Mouse (Mus musculus) limb, embryonic 10.5 days (tissue): ENCODE results near the gene Cpm. TPM values are rescaled to one million over a fixed set of nuclear protein-coding genes. Genes with fewer than 3 reads are reported as not detected.

Source experiments
- DNase-seq: peaks from one replicate; pipeline ENCODE4 v3.0.0-alpha.2; 2017; ENCODE audit warnings: low spot score
- H3K27ac ChIP-seq: fragments of 300-500 bp; sonication (generic); 2 replicates; pipeline ENCODE4 v1.5.1; 2016; ENCODE audit warnings: mild to moderate bottlenecking
- H3K27me3 ChIP-seq: fragments of 300-500 bp; sonication (generic); 2 replicates; pipeline ENCODE4 v1.6.1; 2016; ENCODE audit warnings: low read depth, mild to moderate bottlenecking; ENCODE audit not compliant: poor library complexity, severe bottlenecking
- H3K36me3 ChIP-seq: fragments of 300-500 bp; sonication (generic); 2 replicates; pipeline ENCODE4 v1.6.1; 2016; ENCODE audit warnings: mild to moderate bottlenecking, moderate library complexity
- H3K4me1 ChIP-seq: fragments of 300-500 bp; sonication (generic); 2 replicates; pipeline ENCODE4 v1.6.1; 2016
- H3K4me3 ChIP-seq: fragments of 300-500 bp; sonication (generic); 2 replicates; pipeline ENCODE4 v1.5.1; 2016; ENCODE audit warnings: mild to moderate bottlenecking, moderate library complexity
- H3K9me3 ChIP-seq: fragments of 300-500 bp; sonication (generic); replicated peaks from 2 replicates; pipeline ENCODE4 v1.6.1; 2016; ENCODE audit warnings: mild to moderate bottlenecking
- WGBS: fragments of 180-500 bp; shearing (Covaris S2); methylation state at CpG from one replicate; pipeline ENCODE4 v1.1.7; 2016; 5-methylcytosine and 5-hydroxymethylcytosine counted together
- polyA plus RNA-seq: library from polyadenylated mRNA; unstranded; fragments of >200 nt; fragmentation: Nextera tagmentation; extraction: Ambion mirVana; gene quantifications from 2 replicates; pipeline ENCODE4 v1.2.1, GENCODE M21; 2016

The Cpm gene
- polyA plus RNA-seq, 1 experiment from 2014 or later = 31.5 TPM

DNA sequence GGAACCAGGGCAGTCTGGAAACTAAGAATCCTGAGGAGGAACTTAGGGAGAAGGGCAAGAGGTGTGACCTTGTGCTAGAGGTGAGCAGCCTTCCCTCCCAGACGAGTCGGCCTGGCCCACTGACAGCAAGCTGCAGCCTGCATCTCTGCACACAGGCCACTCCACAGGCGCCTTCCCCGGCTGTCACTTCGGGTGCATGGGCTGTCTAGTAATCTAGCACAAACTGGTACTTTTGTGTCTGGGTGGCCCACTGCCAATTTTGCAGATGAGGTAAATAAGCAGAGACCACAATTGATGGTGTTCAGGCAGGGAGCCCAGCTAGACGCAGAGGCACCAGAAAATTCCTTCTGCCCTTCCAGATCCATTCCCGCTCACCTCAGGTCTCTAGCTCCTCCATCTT is 43.4 kb downstream of the Cpm start:
- Histone ChIP-seq H3K4me1 (peaks cover 48% of the 10 kb centered on the region), H3K27me3 (no peaks in the 10 kb centered on the region; the same call in 1 of the 2 replicates), H3K27ac (peak overlapping the region; percentile 65), H3K9me3 (no peaks in the 10 kb centered on the region), H3K4me3 (no peak overlapping the region), H3K36me3 (peaks cover 13% of the 10 kb centered on the region)
- DNase-seq = no peak
- WGBS = 64% methylated on average over 7 of the region's 7 CpGs

DNA sequence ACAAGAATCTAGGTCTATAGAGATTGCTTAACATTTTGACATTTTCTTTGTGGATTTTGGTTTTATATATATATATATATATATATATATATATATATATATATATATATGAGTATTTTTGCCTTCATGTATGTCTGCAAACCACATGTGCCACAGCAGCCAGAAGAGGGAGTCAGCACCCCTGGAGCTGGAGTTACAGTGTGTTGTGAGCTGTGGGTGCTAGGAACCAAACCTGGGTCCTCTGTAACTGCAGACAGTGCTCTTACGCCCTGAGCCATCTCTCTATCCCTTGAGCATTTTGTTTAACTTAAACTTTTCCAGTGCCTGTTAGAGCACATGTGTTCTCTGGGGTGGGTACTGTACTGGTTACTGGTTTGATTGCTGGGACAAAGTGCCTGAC is 44.6 kb downstream of the Cpm start:
- no peak overlapping the region for H3K4me3 ChIP-seq
- H3K27me3 ChIP-seq = no peaks in the 10 kb centered on the region; the same call in 1 of the 2 replicates
- 91% methylated on average over 1 of the region's 1 CpGs for WGBS
- DNase-seq = no peak
- H3K36me3 ChIP-seq = peaks cover 9% of the 10 kb centered on the region
- H3K27ac ChIP-seq = no peak overlapping the region
- H3K9me3 ChIP-seq = no peaks in the 10 kb centered on the region
- H3K4me1 ChIP-seq = peaks cover 38% of the 10 kb centered on the region

DNA sequence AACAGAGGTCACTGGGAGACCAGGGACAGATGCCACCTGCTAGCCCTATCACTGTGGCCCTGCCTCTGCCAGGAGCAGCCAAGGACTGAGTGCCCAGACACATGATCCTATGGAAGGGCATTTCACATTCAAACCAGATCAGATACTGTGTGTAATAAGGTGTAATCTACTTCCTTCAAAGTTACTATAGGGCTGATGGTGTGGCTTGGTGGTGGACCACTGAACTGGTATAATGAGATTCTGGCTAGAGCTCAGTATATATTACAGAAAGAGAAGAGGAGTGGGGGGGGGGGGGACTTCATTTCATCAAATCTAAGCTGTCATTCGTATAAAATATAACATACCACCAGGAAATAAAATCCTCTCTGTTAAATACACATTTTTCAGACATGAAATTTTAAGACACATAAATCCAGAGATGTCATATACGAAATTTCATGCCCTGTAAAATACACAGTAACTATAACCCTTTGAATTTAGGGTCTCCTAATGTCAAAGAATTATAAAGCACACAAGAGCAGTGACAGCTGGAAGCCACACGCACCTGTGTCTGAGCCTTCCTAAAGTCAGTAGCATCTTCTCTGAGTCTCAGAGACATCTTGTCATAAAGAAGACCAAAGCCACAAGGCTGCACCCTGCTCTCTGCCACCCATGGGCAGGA is 45.2 kb downstream of the Cpm start:
- WGBS = 88% methylated on average over 3 of the region's 3 CpGs
- H3K27me3 ChIP-seq = no peaks in the 10 kb centered on the region; the same call in 1 of the 2 replicates
- H3K27ac ChIP-seq = no peak overlapping the region
- H3K4me1 ChIP-seq = peaks cover 33% of the 10 kb centered on the region
- no peak for DNase-seq
- H3K36me3 ChIP-seq = peaks cover 9% of the 10 kb centered on the region
- no peaks in the 10 kb centered on the region for H3K9me3 ChIP-seq
- H3K4me3 ChIP-seq = no peak overlapping the region

DNA sequence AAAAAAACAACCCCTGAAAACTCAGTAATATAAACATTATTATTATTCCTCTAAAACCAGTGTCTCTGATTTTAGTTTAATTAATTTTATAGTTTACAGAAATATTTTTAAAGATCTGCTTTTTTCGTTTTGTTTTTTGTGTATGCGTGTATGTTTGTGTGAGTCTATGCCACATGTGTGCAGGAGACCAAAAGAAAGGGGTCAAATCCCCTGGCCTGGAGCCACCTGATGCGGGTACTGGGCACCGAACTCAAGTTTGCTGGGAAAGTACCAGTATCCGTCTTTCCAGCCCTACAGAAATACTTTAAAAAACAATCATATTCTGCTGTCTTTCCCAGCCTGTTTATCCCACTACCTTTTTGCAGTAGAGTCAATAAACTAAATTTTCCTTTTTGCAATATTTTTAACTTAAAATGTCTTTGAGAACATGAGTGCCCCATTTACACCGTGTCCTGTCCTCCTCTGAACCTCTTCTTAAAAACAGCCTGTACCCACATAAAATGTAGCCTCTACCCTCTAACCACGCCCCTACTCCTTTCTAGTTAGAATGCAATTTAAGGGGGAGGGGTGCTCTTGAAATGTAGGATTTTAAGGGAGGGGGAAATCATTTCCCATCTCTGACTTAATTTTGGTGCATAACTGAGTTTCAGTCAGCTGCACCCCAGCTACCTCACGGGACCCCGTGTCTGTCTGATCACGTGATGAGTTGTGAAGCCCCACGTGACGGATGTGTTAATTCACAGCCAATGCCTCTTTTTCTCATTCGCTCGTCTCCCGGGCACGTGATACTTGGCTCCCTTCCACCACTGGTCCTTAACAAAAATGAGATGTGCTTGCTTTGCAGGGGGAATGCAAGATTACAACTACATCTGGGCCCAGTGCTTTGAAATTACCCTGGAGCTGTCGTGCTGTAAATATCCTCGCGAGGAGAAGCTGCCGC is 46.1 kb downstream of the Cpm start:
- H3K9me3 ChIP-seq = no peaks in the 10 kb centered on the region
- H3K27me3 ChIP-seq = no peaks in the 10 kb centered on the region; the same call in 1 of the 2 replicates
- peak; percentile 76 for DNase-seq
- peak overlapping the region; percentile 62 for H3K27ac ChIP-seq
- H3K4me1 ChIP-seq = peaks cover 24% of the 10 kb centered on the region
- WGBS = 40% methylated on average over 20 of the region's 20 CpGs
- peaks cover 14% of the 10 kb centered on the region for H3K36me3 ChIP-seq
- H3K4me3 ChIP-seq = peak overlapping the region; percentile 40

DNA sequence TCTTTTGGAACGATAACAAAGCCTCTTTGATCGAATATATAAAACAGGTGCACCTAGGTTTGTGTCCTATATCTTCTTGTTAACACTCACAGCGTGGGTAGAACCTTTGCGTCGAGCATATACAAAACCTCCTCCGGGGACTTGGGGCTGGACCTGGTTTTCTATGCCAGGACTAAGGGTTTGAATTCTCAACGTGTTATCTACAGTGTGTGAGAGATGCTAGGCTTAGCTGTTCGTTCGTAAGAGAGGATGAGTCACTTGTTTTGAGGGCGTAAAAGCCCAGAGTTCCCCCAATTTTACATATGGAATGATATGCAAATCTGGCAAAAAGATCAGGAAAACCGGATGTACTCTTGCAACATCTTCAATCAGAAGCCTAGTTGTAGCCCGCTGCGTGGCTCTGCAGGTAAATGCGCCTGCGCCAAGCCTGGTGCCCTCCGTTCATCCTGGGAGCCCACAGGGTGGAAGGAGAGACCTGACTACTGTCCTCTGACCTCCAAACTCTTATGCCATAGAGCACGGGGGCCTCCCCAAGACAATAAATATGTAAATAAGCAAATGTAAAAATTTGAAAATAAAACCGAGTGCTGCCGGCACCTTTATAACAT is 46.8 kb downstream of the Cpm start:
- 42% methylated on average over 19 of the region's 19 CpGs for WGBS
- H3K27ac ChIP-seq = peak overlapping the region; percentile 62

DNA sequence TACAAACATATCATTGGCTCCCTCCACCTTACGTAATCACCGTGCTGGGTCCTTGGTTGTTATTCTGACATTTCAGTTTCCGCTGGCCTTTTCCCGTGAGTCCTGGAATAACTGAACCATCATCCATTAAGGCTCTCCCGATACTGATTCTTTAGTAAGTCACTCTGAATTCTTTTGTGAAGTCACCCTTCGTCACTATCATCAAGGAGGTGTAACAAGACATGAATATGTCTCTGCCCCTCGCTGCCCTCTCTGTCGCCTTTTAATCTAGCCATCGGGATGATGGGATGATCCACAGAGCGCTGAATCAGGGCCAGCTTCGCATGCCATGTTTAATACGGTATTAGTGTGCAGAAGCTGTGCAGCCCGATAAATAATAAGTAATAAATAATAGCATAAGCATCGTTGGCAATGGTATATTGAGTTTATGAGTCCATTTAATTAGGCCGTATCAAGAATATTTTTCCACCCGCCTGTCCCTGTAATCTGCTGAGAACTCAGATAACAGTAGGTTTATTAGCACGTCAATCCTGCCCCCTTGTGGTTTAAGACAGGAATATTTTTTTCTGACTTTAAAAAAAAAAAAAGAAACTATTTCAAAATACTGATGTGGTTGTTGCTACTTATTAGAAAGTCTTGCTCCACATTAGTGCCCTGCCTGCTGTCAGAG is 47.5 kb downstream of the Cpm start:
- WGBS = 32% methylated on average over 17 of the region's 17 CpGs
- Histone ChIP-seq H3K9me3 (no peaks in the 10 kb centered on the region), H3K4me3 (peak overlapping the region; percentile 40; the same call in 1 of the 2 replicates), H3K27me3 (no peaks in the 10 kb centered on the region; the same call in 1 of the 2 replicates), H3K36me3 (peaks cover 21% of the 10 kb centered on the region), H3K4me1 (peaks cover 21% of the 10 kb centered on the region), H3K27ac (no peak overlapping the region)
- no peak for DNase-seq

More for the DNA sequence above, 46.8 kb downstream of the Cpm start:
- H3K4me1 ChIP-seq = peaks cover 21% of the 10 kb centered on the region
- no peak for DNase-seq
- no peaks in the 10 kb centered on the region; the same call in 1 of the 2 replicates for H3K27me3 ChIP-seq
- peak overlapping the region; percentile 40 for H3K4me3 ChIP-seq
- H3K9me3 ChIP-seq = no peaks in the 10 kb centered on the region
- peaks cover 20% of the 10 kb centered on the region for H3K36me3 ChIP-seq

DNA sequence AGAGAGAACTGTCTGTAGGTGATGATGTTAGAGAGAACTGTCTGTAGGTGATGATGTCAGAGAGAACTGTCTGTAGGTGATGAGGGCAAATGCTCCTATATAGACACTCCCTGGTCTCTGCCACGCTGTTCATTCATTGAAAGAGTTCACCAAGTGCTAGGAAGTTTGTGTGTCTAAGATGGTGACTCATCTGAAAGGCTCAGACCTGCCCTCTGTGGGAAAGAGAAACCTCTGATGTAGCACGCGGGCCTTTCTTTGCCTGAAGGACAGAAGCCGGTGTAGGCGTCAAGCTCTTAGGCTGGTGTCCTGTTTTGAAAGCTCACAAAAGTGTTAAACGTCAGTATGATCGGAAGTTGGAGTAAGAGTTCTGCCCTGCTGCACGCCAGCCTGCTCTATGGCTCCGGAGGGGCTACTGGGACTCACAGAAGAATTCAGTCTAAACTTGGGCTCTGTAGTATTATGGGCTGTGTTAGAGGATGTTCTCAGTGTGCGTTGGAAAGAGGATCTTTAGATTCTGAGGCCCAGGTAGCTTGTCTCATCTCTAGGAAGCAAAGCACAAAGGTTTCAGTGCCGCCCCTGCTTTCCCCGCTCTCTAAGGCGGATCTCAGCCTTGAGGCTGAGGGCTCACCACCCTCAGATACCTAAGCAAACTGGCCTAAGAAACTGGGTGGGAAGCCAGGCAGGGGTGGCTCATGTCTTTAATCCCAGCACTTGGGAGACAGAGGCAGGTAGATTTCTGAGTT is 48.4 kb downstream of the Cpm start:
- Histone ChIP-seq H3K4me3 (no peak overlapping the region), H3K9me3 (no peaks in the 10 kb centered on the region), H3K27me3 (no peaks in the 10 kb centered on the region; the same call in 1 of the 2 replicates), H3K27ac (no peak overlapping the region), H3K4me1 (peaks cover 18% of the 10 kb centered on the region), H3K36me3 (peaks cover 20% of the 10 kb centered on the region)
- WGBS = 82% methylated on average over 13 of the region's 13 CpGs
- DNase-seq = no peak

DNA sequence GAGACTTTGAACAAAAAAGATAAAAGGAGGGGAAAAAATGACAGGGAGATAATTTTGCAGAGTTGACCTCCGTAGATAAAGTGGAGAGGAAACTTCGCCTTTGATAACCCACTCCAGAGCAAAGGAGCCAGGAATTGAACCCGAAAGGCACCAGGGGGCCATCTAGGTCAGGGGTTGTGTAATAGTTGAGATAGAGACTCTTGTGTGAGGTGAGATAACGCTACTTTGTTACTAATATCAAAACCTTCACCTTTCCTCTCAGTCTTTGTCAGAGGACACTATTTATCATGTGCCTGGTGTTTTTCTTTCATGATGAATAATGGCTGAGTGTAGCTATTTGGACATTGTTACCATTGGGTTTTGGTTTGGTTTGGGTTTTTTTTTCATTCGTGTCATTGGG is 49.1 kb downstream of the Cpm start:
- Histone ChIP-seq H3K27ac (no peak overlapping the region), H3K9me3 (no peaks in the 10 kb centered on the region), H3K4me3 (no peak overlapping the region), H3K27me3 (no peaks in the 10 kb centered on the region; the same call in 1 of the 2 replicates), H3K36me3 (peaks cover 27% of the 10 kb centered on the region), H3K4me1 (peaks cover 20% of the 10 kb centered on the region)
- WGBS = 83% methylated on average over 5 of the region's 5 CpGs
- no peak for DNase-seq

DNA sequence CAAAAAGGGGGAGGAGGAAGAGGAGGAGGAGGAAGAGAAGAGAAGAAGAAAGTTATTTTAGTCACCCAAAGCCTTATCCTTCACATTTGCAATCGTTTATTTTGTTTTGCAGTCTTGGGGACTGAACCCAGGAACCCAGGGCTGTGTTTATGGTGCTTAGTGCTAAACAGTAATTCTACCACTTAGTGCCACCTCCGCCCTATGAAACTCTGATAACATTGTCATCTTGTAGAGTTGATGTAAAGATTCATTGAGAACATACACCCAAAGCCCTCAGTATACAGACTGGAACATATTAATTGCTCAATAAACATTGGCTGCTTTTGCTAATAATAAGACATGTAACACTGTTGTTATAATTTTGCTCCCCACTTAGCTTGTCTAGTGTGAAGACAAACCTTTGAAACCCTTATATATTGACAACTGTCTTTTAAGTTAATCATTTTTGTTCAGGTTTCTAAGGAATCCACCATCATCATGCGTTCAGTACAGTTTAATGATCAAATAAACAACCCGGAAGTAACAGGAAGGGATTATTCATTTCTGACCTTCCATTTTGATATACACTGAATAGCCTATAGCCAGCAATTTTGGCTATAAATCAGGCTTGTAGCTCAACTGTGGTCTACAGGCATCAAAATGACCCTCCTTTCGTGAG is 49.9 kb downstream of the Cpm start:
- Histone ChIP-seq H3K9me3 (no peaks in the 10 kb centered on the region), H3K27ac (no peak overlapping the region), H3K36me3 (peaks cover 35% of the 10 kb centered on the region), H3K27me3 (no peaks in the 10 kb centered on the region; the same call in 1 of the 2 replicates), H3K4me1 (peaks cover 20% of the 10 kb centered on the region), H3K4me3 (no peak overlapping the region)
- 91% methylated on average over 5 of the region's 5 CpGs for WGBS
- DNase-seq = no peak

DNA sequence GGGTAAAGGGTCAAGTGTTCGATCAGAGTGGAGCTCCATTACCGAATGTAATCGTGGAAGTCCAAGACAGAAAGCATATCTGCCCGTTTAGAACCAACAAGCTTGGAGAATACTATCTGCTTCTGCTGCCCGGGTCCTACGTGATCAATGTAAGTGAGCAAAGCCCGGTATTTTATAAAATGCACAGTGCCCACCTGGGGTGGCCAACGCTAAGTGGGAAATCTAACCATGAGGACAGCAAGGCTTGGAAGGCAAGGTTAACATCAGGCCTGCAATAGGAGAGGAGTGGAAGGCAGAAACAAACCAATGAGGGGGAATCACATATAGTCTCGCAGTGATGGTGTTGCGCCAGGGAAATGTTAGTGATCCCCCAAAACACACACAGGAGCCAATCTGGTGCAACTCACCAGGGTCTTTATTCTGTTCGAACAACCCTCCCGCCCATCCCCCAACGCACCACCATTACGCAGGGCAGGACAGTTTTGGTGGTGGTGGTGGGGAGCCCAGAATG is 50.7 kb downstream of the Cpm start:
- Histone ChIP-seq H3K27ac (no peak overlapping the region), H3K36me3 (peaks cover 41% of the 10 kb centered on the region), H3K4me1 (peaks cover 20% of the 10 kb centered on the region), H3K4me3 (no peak overlapping the region), H3K27me3 (no peaks in the 10 kb centered on the region; the same call in 1 of the 2 replicates), H3K9me3 (no peaks in the 10 kb centered on the region)
- no peak for DNase-seq
- 91% methylated on average over 14 of the region's 14 CpGs for WGBS

DNA sequence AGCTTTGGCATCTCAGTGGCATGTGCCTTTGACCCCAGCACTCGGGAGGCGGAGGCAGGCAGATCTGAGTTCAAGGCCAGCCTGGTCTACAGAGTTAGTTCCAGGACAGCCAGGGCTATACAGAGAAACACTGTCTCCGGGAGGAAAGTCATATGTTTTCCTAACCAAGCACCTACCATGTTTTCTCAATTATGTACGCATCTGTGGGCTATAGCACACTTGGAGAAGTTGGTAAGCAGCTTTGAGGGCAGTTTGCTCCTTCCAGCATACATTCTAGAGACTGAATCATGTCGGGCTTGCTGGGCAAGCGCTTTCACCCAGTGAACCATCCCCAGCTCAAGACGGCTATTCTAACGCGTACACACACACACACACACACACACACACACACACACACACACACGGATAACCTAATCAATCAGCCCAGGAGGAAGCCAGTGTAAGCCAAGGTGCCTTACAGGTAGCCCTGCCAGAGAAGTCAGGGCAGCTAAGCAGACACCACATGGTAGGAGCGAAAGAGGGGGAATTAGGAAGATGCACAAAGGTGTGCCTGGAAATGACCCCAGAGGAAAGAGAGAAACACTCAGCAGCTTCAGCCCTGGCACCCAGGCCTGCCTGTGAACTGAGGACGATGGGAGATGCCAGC is 51.7 kb downstream of the Cpm start:
- Histone ChIP-seq H3K4me3 (no peak overlapping the region), H3K4me1 (peaks cover 11% of the 10 kb centered on the region), H3K27me3 (no peaks in the 10 kb centered on the region; the same call in 1 of the 2 replicates), H3K9me3 (no peaks in the 10 kb centered on the region), H3K27ac (no peak overlapping the region), H3K36me3 (peaks cover 41% of the 10 kb centered on the region)
- no peak for DNase-seq
- WGBS = 91% methylated on average over 12 of the region's 12 CpGs
